8 mouse cellular contexts compared by ENCODE assay signal in genomic region chr19:60466953-60467570, GRCm38 (mm10). TPM values are rescaled to one million over a fixed set of nuclear protein-coding genes. Genes with fewer than 3 reads are reported as not detected.
DNase-seq lines count a peak whose midpoint lies in the region; ATAC-seq lines count a peak whose summit lies in the region.

No protein-coding gene starts in this region.

- H3K9ac ChIP-seq in embryonic facial prominence, embryonic 12.5 days = no peak overlapping the region
- no peak overlapping the region for H3K9ac ChIP-seq in heart, embryonic 13.5 days
- no peak overlapping the region for H3K9ac ChIP-seq in kidney, embryonic 16.5 days (replicated peaks; ENCODE audit: low read length)
- H3K9ac ChIP-seq in liver, embryonic 13.5 days = no peak overlapping the region
- no peak overlapping the region for H3K9ac ChIP-seq in stomach, embryonic 15.5 days

- 0 out of 2 replicates have a peak, but pooled peaks have one; percentile 47 for ATAC-seq in embryonic facial prominence, embryonic 12.5 days (ENCODE audit: insufficient number of reproducible peaks, insufficient read depth, low FRiP score, low TSS enrichment)
- ATAC-seq in heart, embryonic 13.5 days (ENCODE audit: extremely low read depth, insufficient number of reproducible peaks, low FRiP score, low TSS enrichment) = no peak
- peak; percentile 86; the same call in 1 of the 2 replicates for ATAC-seq in kidney, embryonic 16.5 days (ENCODE audit: low FRiP score, low TSS enrichment)
- ATAC-seq in liver, embryonic 13.5 days (ENCODE audit: low read depth) = peak; percentile 63; the same call in 1 of the 2 replicates
- peak; percentile 47; the same call in 1 of the 2 replicates for ATAC-seq in stomach, embryonic 15.5 days (ENCODE audit: insufficient read depth, low FRiP score, low read depth)

- DNase-seq in 3134 (ENCODE audit: extremely low read depth, insufficient read length, low spot score) = peak; percentile 19
- DNase-seq in adrenal gland, postnatal 36 days = peak; percentile 81 to 82
- DNase-seq in liver, embryonic 13.5 days = peak; percentile 32
- DNase-seq in neural tube, embryonic 10.5 days (ENCODE audit: extremely low spot score, low spot score) = peak; percentile 71

- no peaks in the 10 kb centered on the region for H3K36me3 ChIP-seq in embryonic facial prominence, embryonic 12.5 days
- no peaks in the 10 kb centered on the region for H3K36me3 ChIP-seq in heart, embryonic 13.5 days
- H3K36me3 ChIP-seq in kidney, embryonic 16.5 days (ENCODE audit: insufficient read depth, low read length) = no peaks in the 10 kb centered on the region
- H3K36me3 ChIP-seq in liver, embryonic 13.5 days = no peaks in the 10 kb centered on the region
- H3K36me3 ChIP-seq in stomach, embryonic 15.5 days = no peaks in the 10 kb centered on the region

- H3K27ac ChIP-seq in embryonic facial prominence, embryonic 12.5 days = no peak overlapping the region
- no peak overlapping the region for H3K27ac ChIP-seq in heart, embryonic 13.5 days (replicated peaks)
- no peak overlapping the region for H3K27ac ChIP-seq in kidney, embryonic 16.5 days (ENCODE audit: low read length)
- no peak overlapping the region for H3K27ac ChIP-seq in liver, embryonic 13.5 days
- no peak overlapping the region for H3K27ac ChIP-seq in stomach, embryonic 15.5 days

- 2% methylated on average over 41 of the region's 41 CpGs for WGBS in embryonic facial prominence, embryonic 12.5 days
- 3% methylated on average over 41 of the region's 41 CpGs for WGBS in heart, embryonic 13.5 days
- WGBS in kidney, embryonic 16.5 days = 2% methylated on average over 41 of the region's 41 CpGs
- WGBS in liver, embryonic 13.5 days (ENCODE audit: insufficient replicate concordance) = 5% methylated on average over 41 of the region's 41 CpGs
- WGBS in stomach, embryonic 15.5 days = 3% methylated on average over 41 of the region's 41 CpGs

- H3K4me3 ChIP-seq in embryonic facial prominence, embryonic 12.5 days = peak overlapping the region; percentile 24
- H3K4me3 ChIP-seq in heart, embryonic 13.5 days = peak overlapping the region; percentile 41
- H3K4me3 ChIP-seq in kidney, embryonic 16.5 days (ENCODE audit: low read length) = peak overlapping the region; percentile 29
- peak overlapping the region; percentile 8; the same call in 1 of the 2 replicates for H3K4me3 ChIP-seq in liver, embryonic 13.5 days (replicated peaks)
- peak overlapping the region; percentile 23; the same call in 1 of the 2 replicates for H3K4me3 ChIP-seq in stomach, embryonic 15.5 days (replicated peaks)

- no peaks in the 10 kb centered on the region for H3K9me3 ChIP-seq in embryonic facial prominence, embryonic 12.5 days
- H3K9me3 ChIP-seq in heart, embryonic 13.5 days = no peaks in the 10 kb centered on the region
- H3K9me3 ChIP-seq in kidney, embryonic 16.5 days (ENCODE audit: low read length) = no peaks in the 10 kb centered on the region
- H3K9me3 ChIP-seq in liver, embryonic 13.5 days (replicated peaks) = no peaks in the 10 kb centered on the region
- H3K9me3 ChIP-seq in stomach, embryonic 15.5 days = no peaks in the 10 kb centered on the region

- H3K4me2 ChIP-seq in embryonic facial prominence, embryonic 12.5 days (replicated peaks) = peak overlapping the region; percentile 50
- H3K4me2 ChIP-seq in heart, embryonic 13.5 days = peak overlapping the region; percentile 69
- H3K4me2 ChIP-seq in kidney, embryonic 16.5 days (replicated peaks; ENCODE audit: low read depth, low read length) = peak overlapping the region; percentile 46
- H3K4me2 ChIP-seq in liver, embryonic 13.5 days = peak overlapping the region; percentile 42
- peak overlapping the region; percentile 49 for H3K4me2 ChIP-seq in stomach, embryonic 15.5 days

- H3K4me1 ChIP-seq in embryonic facial prominence, embryonic 12.5 days = peaks cover 13% of the 10 kb centered on the region; the same call in 1 of the 2 replicates
- peaks cover 32% of the 10 kb centered on the region for H3K4me1 ChIP-seq in heart, embryonic 13.5 days
- peaks cover 8% of the 10 kb centered on the region; the same call in 1 of the 2 replicates for H3K4me1 ChIP-seq in kidney, embryonic 16.5 days (ENCODE audit: insufficient read depth, low read length)
- H3K4me1 ChIP-seq in liver, embryonic 13.5 days (replicated peaks) = peaks cover 4% of the 10 kb centered on the region
- peaks cover 16% of the 10 kb centered on the region; the same call in 1 of the 2 replicates for H3K4me1 ChIP-seq in stomach, embryonic 15.5 days

- peaks cover 46% of the 10 kb centered on the region for H3K27me3 ChIP-seq in embryonic facial prominence, embryonic 12.5 days
- H3K27me3 ChIP-seq in heart, embryonic 13.5 days (replicated peaks) = peaks cover 52% of the 10 kb centered on the region
- H3K27me3 ChIP-seq in kidney, embryonic 16.5 days (ENCODE audit: insufficient read depth, low read length) = peaks cover 36% of the 10 kb centered on the region
- H3K27me3 ChIP-seq in liver, embryonic 13.5 days = peaks cover 41% of the 10 kb centered on the region
- H3K27me3 ChIP-seq in stomach, embryonic 15.5 days (replicated peaks) = peaks cover 31% of the 10 kb centered on the region

RNA-seq across cellular contexts. Expression of gene Prlhr, which starts 1.0 kb away (rescaled TPM):
- total RNA-seq in adrenal gland, postnatal 36 days (2021) = under 1 TPM; 0.23 to 0.50 TPM
- not detected in 2 replicates for polyA plus RNA-seq in embryonic facial prominence, embryonic 12.5 days (2016; fragmentation: Nextera tagmentation; extraction: Ambion mirVana)
- polyA plus RNA-seq in heart, embryonic 13.5 days (2015; fragmentation: Nextera tagmentation; extraction: Ambion mirVana) = not detected in 2 replicates
- polyA plus RNA-seq in kidney, embryonic 16.5 days (2015; fragmentation: Nextera tagmentation; extraction: Ambion mirVana) = not detected in 2 replicates
- polyA plus RNA-seq in liver, embryonic 13.5 days (2015; fragmentation: Nextera tagmentation; extraction: Ambion mirVana) = not detected in 2 replicates
- not detected in 2 replicates for polyA plus RNA-seq in stomach, embryonic 15.5 days (2015; fragmentation: Nextera tagmentation; extraction: Ambion mirVana)

Comparison
In these comparisons a context has a peak if more than half of its experiments do, and no peak if none do; other contexts are left out.
1. DNase-seq: peak in every context shown above with its lines; median percentile 82 in adrenal gland, postnatal 36 days; 71 in neural tube, embryonic 10.5 days; 32 in liver, embryonic 13.5 days; 19 in 3134.